Mouse (Mus musculus) thymus, adult 2 months (tissue): ENCODE data around the gene Idh3a. TPM values are rescaled to one million over a fixed set of nuclear protein-coding genes. Genes with fewer than 3 reads are reported as not detected.

ENCODE experiments used
- DNase-seq: peaks from one replicate; pipeline ENCODE4 v3.0.0; 2021
- H3K27ac ChIP-seq: fragments of 200-500 bp; 2 replicates; pipeline ENCODE4 v1.5.1; 2012; ENCODE audit warnings: low read length, control low read depth; ENCODE audit not compliant: control insufficient read depth, insufficient read depth
- H3K27me3 ChIP-seq: fragments of 200-500 bp; 2 replicates; pipeline ENCODE4 v1.6.1; 2012; ENCODE audit warnings: mild to moderate bottlenecking, low read length, moderate library complexity, mixed read lengths; ENCODE audit not compliant: control insufficient read depth, insufficient read depth
- H3K36me3 ChIP-seq: fragments of 200-500 bp; 2 replicates; pipeline ENCODE4 v1.6.1; 2012; ENCODE audit warnings: mild to moderate bottlenecking, low read length, moderate library complexity; ENCODE audit not compliant: control insufficient read depth, insufficient read depth
- H3K4me1 ChIP-seq: fragments of 200-500 bp; replicated peaks from 2 replicates; pipeline ENCODE4 v1.6.1; 2012; ENCODE audit warnings: low read length; ENCODE audit not compliant: control insufficient read depth, insufficient read depth
- H3K4me3 ChIP-seq: fragments of 200-500 bp; 2 replicates; pipeline ENCODE4 v1.5.1; 2012; ENCODE audit warnings: mild to moderate bottlenecking, low read length, control low read depth, moderate library complexity; ENCODE audit not compliant: control insufficient read depth, insufficient read depth
- CTCF ChIP-seq: fragments of 200-500 bp; IDR thresholded peaks from 2 replicates; pipeline ENCODE4 v1.5.1; 2012; ENCODE audit warnings: mild to moderate bottlenecking, control low read depth, low read length, moderate library complexity, borderline replicate concordance; ENCODE audit not compliant: control insufficient read depth, poor library complexity, insufficient read depth; ENCODE audit errors: extremely low read depth
- POLR2A ChIP-seq: fragments of 200-500 bp; IDR thresholded peaks from 2 replicates; pipeline ENCODE4 v1.6.1; 2012; ENCODE audit warnings: mild to moderate bottlenecking, low read length, control low read depth, moderate library complexity; ENCODE audit not compliant: control insufficient read depth, poor library complexity, insufficient read depth; ENCODE audit errors: extremely low read depth
- WGBS: fragments of 180-500 bp; shearing (Covaris S2); methylation state at CpG from one replicate; pipeline ENCODE4 v1.1.7; 2018; 5-methylcytosine and 5-hydroxymethylcytosine counted together
- polyA plus RNA-seq: library from polyadenylated mRNA; depleted of rRNA; stranded (reverse); fragments of >200 nt; gene quantifications from 2 replicates; pipeline ENCODE4 v1.2.3, GENCODE M21; 2012; rRNA removed

Idh3a gene
- polyA plus RNA-seq, 1 experiment = 50.1 TPM

DNA sequence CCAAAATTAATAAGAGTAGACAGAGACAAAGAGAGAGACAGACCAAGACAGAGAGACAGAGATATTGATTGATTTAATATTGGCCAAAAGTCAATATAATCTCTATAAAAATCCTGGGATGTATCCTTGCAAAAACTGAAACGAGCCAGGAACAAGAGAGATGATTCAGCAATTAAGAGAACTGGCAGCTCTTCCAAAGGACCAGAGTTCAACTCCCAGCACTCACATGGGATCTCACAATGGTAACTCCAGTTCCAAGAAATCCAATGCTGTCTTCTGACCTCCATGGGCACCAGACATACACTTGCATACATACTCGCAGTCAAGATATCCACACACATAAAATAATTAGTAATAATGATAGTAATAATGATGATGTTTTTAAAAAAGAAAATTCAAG lies 66.6 kb downstream of the Idh3a start:
- H3K27ac ChIP-seq = no peak overlapping the region
- no peaks in the 10 kb centered on the region for H3K36me3 ChIP-seq
- H3K4me3 ChIP-seq = no peak overlapping the region
- no peaks in the 10 kb centered on the region for H3K27me3 ChIP-seq
- TF ChIP-seq POLR2A (no peak), CTCF (no peak)
- H3K4me1 ChIP-seq = no peaks in the 10 kb centered on the region
- 85% methylated on average over 2 of the region's 2 CpGs for whole genome bisulfite sequencing
- DNase-seq = no peak

Other genes with a start within 250 kb of the Idh3a start
- gene Dmxl2, start 84.7 kb upstream of the Idh3a start, polyA plus RNA-seq = 0.89 and 1.0 TPM in 2 replicates
- gene Sh2d7, start 47.4 kb upstream of the Idh3a start, polyA plus RNA-seq = 1.3 and 1.9 TPM in 2 replicates
- 5.8 and 6.4 TPM in 2 replicates for gene Cib2, start 26.1 kb upstream of the Idh3a start, polyA plus RNA-seq
- gene Acsbg1, start 75.5 kb downstream of the Idh3a start, polyA plus RNA-seq = 4.1 and 4.5 TPM in 2 replicates
- gene Dnaja4, start 112.5 kb downstream of the Idh3a start, polyA plus RNA-seq = 2.5 and 4.5 TPM in 2 replicates
- gene Wdr61, start 148.2 kb downstream of the Idh3a start, polyA plus RNA-seq = 42.2 and 49.7 TPM in 2 replicates
- gene Crabp1, start 178.4 kb downstream of the Idh3a start, polyA plus RNA-seq = 2.8 and 5.4 TPM in 2 replicates